Mouse (Mus musculus) myocyte (in vitro differentiated cells): Measurements from ENCODE around the gene Myl4.

Source experiments
- CEBPB ChIP-seq: IDR thresholded peaks from 2 replicates; pipeline ENCODE4 v1.6.1; 2011; ENCODE audit warnings: mild to moderate bottlenecking, moderate library complexity; ENCODE audit not compliant: poor library complexity, insufficient read depth, severe bottlenecking
- E2F4 ChIP-seq: IDR thresholded peaks from one replicate; pipeline ENCODE4 v1.6.1; 2011; ENCODE audit warnings: mild to moderate bottlenecking, control low read depth, moderate library complexity; ENCODE audit not compliant: insufficient read depth
- MAX ChIP-seq: IDR thresholded peaks from one replicate; pipeline ENCODE4 v1.6.1; 2011; ENCODE audit warnings: low read depth, mild to moderate bottlenecking, control low read depth
- MYOD1 ChIP-seq, 3 experiments: IDR thresholded peaks; one replicate each; pipeline ENCODE4 v1.6.1; 2011; ENCODE audit warnings: control low read depth in 2 of 3, low read depth in 2 of 3, mild to moderate bottlenecking in 2 of 3, moderate library complexity in 1 of 3; ENCODE audit not compliant: insufficient read length in 2 of 3, control insufficient read depth in 1 of 3
- MYOG ChIP-seq, 3 experiments: IDR thresholded peaks; one replicate each; pipeline ENCODE4 v1.6.1; 2011; ENCODE audit warnings: control low read depth in 2 of 3, low read depth in 2 of 3, mild to moderate bottlenecking in 2 of 3; ENCODE audit not compliant: insufficient read length in 2 of 3, control insufficient read depth in 1 of 3, insufficient read depth in 1 of 3
- POLR2A ChIP-seq: IDR thresholded peaks from one replicate; pipeline ENCODE4 v1.6.1; 2011; ENCODE audit warnings: low read depth, mild to moderate bottlenecking, control low read depth, moderate library complexity; ENCODE audit not compliant: insufficient read length
- POLR2AphosphoS2 ChIP-seq: IDR thresholded peaks from one replicate; pipeline ENCODE4 v1.6.1; 2011; ENCODE audit warnings: low read depth, control low read depth; ENCODE audit not compliant: insufficient read length
- REST ChIP-seq: IDR thresholded peaks from one replicate; pipeline ENCODE4 v1.6.1; 2011; ENCODE audit warnings: mild to moderate bottlenecking, control low read depth, moderate library complexity; ENCODE audit not compliant: insufficient read depth, insufficient read length
- SRF ChIP-seq: IDR thresholded peaks from one replicate; pipeline ENCODE4 v1.6.1; 2011; ENCODE audit warnings: low read depth; ENCODE audit not compliant: control insufficient read depth, insufficient read length
- TCF12 ChIP-seq: IDR thresholded peaks from one replicate; pipeline ENCODE4 v1.6.1; 2011; ENCODE audit warnings: mild to moderate bottlenecking, control low read depth; ENCODE audit not compliant: poor library complexity, insufficient read depth, severe bottlenecking
- USF1 ChIP-seq: IDR thresholded peaks from one replicate; pipeline ENCODE4 v1.6.1; 2011; ENCODE audit warnings: low read depth, mild to moderate bottlenecking, control low read depth, moderate library complexity

GRCm38 (mm10) chr11:104609033-104609684, 58.7 kb downstream of the Myl4 start:
- TF ChIP-seq POLR2A (no peak), MAX (no peak), CEBPB (no peak), REST (no peak), USF1 (no peak), POLR2AphosphoS2 (no peak), TCF12 (no peak), MYOD1 (IDR thresholded peaks at IDR 0.05; ENCODE audit: control insufficient read depth in 1 of 3, insufficient read length in 2 of 3, low read depth in 2 of 3) (no peak), MYOG (IDR thresholded peaks at IDR 0.05; ENCODE audit: control insufficient read depth in 1 of 3, insufficient read depth in 1 of 3, insufficient read length in 2 of 3, low read depth in 2 of 3) (no peak), SRF (no peak), E2F4 (no peak)
